Mouse (Mus musculus): ENCODE data around the gene Vkorc1.
"Not testable (repeated sequence)": the region's sequence is repeated elsewhere in the genome, so short reads cannot be mapped to it uniquely, and the experiment has no call there.

The Vkorc1 gene

GRCm38 (mm10) chr7:127912938-127913337 lies 17.5 kb upstream of the Vkorc1 start:
- no peak for DNase-seq

DNA sequence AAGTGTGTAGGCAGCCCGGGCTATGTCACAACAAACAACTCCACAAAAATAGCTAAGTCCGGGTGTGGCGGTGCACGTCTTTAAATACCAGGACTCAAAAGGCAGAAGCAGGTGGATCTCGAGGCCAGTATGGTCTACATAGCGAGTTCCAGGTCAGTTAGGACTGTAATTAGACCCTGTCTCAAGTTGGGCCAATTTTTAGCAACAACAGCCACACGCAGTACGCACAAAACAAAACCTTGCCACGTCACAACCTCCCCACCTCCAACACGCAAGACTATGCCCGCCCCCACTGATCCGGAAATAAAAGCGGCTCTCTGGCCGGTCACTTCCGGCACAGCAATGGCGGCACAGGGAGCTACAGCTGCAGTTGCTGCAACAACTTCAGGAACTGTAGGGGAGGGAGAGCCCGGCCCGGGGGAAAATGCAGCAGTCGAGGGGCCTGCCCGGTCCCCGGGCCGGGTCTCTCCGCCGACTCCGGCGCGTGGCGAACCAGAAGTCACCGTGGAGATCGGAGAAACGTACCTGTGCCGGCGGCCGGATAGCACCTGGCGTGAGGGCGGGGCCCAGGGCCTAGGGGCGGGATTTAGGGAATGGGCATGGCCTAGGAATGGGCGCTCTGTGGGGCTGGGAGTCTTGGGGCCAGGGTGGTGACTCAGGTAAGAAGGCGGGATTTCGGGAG lies 16.9 kb upstream of the Vkorc1 start, which contains the start of gene Kat8:
TSS of gene Kat8 (plus strand) at position 327 of the 682 bp plus-strand sequence.
- peak; percentile 78 for DNase-seq

DNA sequence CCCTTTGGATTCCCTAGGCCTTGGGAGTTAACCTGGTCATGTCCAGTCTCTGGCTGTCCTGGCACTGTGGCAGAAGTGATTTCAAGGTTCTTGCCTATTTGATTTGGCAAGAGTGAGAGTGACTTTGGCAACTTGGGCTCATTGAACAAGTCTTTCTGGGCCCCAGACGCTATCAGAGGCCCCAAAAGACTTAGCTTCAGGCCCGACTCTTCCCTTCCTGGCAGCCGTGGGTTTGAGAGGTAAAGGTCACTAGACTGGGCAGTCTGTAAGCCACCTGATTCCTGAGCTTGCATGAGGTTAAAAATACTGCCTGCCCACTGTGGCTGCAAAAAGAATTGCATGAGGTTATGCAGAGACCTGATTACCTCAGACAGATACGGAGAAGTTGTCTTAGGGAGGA lies 13.2 kb upstream of the Vkorc1 start:
- no peak for DNase-seq

GRCm38 (mm10) chr7:127907939-127908338 lies 12.5 kb upstream of the Vkorc1 start:
- DNase-seq, result no peak

GRCm38 (mm10) chr7:127903971-127904796 lies 8.8 kb upstream of the Vkorc1 start, which contains the start of gene Bckdk:
Gene Bckdk (plus strand): TSS chr7:127904082.
- peak; percentile 76 for DNase-seq

GRCm38 (mm10) chr7:127901772-127902171 lies 6.4 kb upstream of the Vkorc1 start:
- no peak for DNase-seq

DNA sequence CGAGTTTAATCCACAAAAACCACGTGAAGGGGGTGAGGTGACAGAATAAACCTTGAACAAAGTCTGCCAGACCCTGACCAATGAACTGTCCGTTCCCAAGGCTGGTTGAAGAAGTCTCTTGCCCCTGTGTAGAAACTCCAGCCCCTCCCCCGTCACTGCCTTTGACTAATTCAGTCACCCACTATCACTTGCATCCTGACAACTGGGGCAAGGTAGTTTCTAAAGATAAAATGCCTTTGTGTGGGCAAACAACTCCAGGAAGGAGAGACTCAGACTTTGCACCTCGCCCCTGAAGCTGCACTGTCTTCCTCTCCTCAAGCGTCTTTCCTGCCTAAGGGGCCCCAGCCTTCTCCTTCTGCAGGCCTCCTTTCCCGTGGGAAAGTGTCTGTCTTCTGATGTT lies 4.6 kb upstream of the Vkorc1 start:
- no peak for DNase-seq

GRCm38 (mm10) chr7:127898179-127898956 lies 3.0 kb upstream of the Vkorc1 start:
- peak; percentile 57 for DNase-seq

- no peak for DNase-seq
Measured at GRCm38 (mm10) chr7:127897542-127897941, 2.1 kb upstream of the Vkorc1 start.

DNA sequence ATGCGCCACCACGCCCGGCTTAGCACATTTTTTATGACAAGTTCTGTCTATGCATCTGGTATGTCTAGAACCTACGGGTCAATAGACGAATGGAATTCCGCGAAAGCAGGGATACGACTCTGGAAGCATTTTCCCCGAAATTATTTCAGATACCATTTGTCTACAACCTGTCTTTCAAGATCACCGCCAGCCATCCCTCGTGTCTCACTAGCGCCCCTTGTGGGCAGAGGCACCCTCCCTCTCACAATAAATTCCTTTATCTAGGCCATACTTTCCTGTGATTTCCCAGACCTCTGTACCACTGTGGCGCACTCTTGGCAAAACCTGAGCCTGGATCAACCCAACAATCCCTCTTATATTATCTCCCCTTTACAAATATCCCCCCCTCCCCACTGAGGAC lies 967 bp upstream of the Vkorc1 start:
- DNase-seq, result peak; percentile 72

DNA sequence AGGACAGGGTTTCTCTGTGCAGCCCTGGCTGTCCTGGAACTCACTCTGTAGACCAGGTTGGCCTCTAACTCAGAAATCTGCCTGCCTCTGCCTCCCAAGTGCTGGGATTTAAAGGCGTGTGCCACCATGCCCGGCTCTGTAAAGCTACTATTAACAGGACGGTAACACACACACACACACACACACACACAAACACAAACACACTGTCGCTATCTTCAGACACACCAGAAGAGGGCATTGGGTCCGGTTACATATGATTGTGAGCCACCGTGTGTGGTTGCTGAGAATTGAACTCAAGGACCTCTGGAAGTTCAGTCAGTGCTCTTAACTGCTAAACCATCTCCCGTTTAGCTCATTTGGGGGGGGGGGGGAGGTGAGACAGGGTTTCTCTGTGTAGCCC lies 474 bp upstream of the Vkorc1 start:
- not testable (repeated sequence) for DNase-seq

DNA sequence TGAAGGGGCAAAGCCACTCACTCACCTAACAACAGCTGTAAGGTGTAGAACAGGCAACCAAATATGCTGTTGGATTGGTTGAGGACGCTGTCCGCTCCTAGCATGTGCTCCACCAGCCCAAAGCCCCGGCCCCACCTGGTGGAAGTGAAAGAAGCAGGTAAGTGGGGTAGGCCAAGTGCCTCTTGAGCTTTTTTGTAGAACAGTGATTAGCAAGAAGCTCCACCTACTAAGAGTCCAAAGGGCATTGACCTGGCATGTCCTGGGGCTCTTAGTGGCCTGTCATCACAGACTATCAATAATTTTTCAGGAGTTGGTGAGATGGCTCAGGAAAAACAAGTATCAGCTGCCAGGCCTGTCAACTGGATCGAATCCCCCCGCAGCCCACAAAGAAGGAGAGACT lies 937 bp downstream of the Vkorc1 start:
- DNase-seq, result no peak

DNA sequence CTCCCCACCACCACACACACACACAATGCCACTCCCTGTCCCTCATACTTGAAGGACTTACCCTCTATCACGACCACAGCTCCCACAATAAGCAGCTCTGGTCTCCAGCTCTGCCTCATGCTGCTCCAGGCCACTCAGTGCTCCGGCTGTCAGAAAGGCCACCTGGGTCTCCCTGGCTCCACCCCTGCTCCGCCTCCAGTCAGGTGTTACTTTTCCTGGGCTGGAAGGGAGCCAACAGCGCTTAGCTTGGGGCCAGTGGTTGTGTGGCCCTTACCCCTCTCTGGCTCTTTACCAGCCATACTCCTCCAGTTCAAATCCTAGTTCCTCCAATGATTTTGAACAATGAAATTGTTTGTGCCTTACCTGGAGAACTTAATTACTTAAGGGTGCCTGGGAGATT lies 4.6 kb downstream of the Vkorc1 start, which contains the start of gene Prss53:
TSS of gene Prss53 (minus strand) at position 173 of the 400 bp plus-strand sequence.
- DNase-seq, result no peak

DNA sequence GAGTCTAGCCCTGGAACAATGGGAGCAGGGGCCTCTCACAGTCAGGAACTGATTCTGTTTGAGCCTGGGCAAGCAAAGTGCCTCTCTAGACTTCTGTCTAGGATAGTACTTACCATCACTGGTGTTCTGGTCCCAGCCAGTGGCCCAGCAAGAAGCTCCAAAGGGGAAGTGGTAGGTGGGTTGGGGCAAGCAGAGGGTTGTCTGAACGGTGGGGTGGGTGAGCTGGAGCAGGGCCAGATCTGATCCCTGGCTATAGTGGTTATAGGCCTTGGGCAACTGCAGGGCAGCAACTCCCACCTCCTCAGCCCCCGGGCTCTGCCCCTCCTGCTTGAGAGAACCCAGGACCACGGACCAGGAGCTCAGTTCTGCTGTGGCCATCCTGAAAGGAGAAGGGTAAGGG lies 6.6 kb downstream of the Vkorc1 start:
- DNase-seq, result no peak

- no peak for DNase-seq
Measured at GRCm38 (mm10) chr7:127887781-127888180, 7.6 kb downstream of the Vkorc1 start.

DNA sequence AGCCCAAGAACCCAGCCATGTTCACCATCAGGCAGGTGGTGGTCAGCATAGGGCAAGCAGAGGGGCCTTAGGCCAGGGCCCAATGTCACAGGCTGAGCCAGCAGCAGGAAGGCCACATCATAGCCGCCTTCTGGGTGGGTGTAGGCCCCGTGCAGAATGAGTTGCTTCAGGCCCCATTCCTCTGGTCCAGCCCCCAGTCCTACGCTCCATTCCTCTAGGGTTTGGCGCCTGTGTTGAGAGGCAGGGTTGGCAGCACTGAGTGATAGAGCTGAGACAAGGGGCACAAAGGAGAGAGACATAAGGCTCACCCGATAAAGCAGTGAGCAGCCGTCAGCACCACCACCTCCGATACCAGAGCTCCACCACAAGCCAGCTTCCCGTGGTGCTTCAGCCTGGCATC lies 8.2 kb downstream of the Vkorc1 start:
- DNase-seq, result no peak

- DNase-seq, result no peak
Measured at GRCm38 (mm10) chr7:127886551-127886950, 8.9 kb downstream of the Vkorc1 start.

GRCm38 (mm10) chr7:127885951-127886350 lies 9.5 kb downstream of the Vkorc1 start:
- DNase-seq, result no peak

- DNase-seq, result no peak
Measured at GRCm38 (mm10) chr7:127880431-127880830, 15.0 kb downstream of the Vkorc1 start.

DNA sequence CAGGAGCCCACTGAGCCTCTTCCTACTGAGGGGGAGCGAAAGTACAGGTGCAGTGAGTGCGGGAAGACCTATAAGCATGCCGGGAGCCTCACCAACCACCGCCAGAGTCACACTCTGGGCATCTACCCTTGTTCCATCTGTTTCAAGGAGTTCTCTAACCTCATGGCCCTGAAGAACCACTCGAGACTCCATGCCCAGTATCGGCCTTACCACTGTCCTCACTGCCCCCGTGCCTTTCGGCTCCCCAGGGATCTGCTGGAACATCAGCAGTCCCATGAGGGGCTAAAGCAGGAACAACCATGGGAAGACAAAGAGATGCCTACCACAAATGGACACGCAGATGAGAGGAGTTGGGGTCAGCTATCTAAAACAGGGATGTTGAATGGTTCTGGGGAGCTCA lies 16.1 kb downstream of the Vkorc1 start:
- no peak for DNase-seq

- peak; percentile 88 for DNase-seq
Measured at GRCm38 (mm10) chr7:127876467-127877348, 18.7 kb downstream of the Vkorc1 start, which contains the start of gene Zfp668. Gene Zfp668 (minus strand): TSS chr7:127876828.

- DNase-seq, result peak; percentile 76
Measured at GRCm38 (mm10) chr7:127876041-127876466, 19.4 kb downstream of the Vkorc1 start, which contains the start of gene Zfp646. Gene Zfp646 (plus strand): TSS chr7:127876221.

Measured in thymus, postnatal 25 days (tissue).